Mouse (Mus musculus) intestine, embryonic 14.5 days (tissue): Measurements from ENCODE around the gene 1110057P08Rik. TPM values are rescaled to one million over a fixed set of nuclear protein-coding genes. Genes with fewer than 3 reads are reported as not detected.
"Not testable (repeated sequence)": the region's sequence is repeated elsewhere in the genome, so short reads cannot be mapped to it uniquely, and the experiment has no call there.

Experiments
- ATAC-seq: fragments of 200-750 bp; cut with Nextera tagmentation; replicated peaks from 2 replicates; pipeline ENCODE4 v1.8.0; 2017; ENCODE audit warnings: low read depth, moderate number of reproducible peaks, moderate TSS enrichment, moderate library complexity; ENCODE audit not compliant: low FRiP score, low TSS enrichment
- DNase-seq: peaks from one replicate; pipeline ENCODE4 v3.0.0-alpha.2; 2018; ENCODE audit warnings: low spot score
- H3K27ac ChIP-seq: fragments of 300-500 bp; sonication (generic); 2 replicates; pipeline ENCODE4 v1.5.1; 2014; ENCODE audit warnings: low read depth, mild to moderate bottlenecking, control low read depth
- H3K27me3 ChIP-seq: fragments of 300-500 bp; sonication (generic); replicated peaks from 2 replicates; pipeline ENCODE4 v1.6.1; 2014; ENCODE audit warnings: low read length, control low read depth; ENCODE audit not compliant: control insufficient read depth, insufficient read depth
- H3K36me3 ChIP-seq: fragments of 300-500 bp; sonication (generic); 2 replicates; pipeline ENCODE4 v1.6.1; 2014; ENCODE audit warnings: low read length, control low read depth; ENCODE audit not compliant: control insufficient read depth, insufficient read depth
- H3K4me1 ChIP-seq: fragments of 300-500 bp; sonication (generic); replicated peaks from 2 replicates; pipeline ENCODE4 v1.6.1; 2014; ENCODE audit warnings: low read length, control low read depth, mixed read lengths; ENCODE audit not compliant: control insufficient read depth, insufficient read depth
- H3K4me2 ChIP-seq: fragments of 300-500 bp; sonication (generic); 2 replicates; pipeline ENCODE4 v1.6.1; 2014; ENCODE audit warnings: low read length
- H3K4me3 ChIP-seq: fragments of 300-500 bp; sonication (generic); 2 replicates; pipeline ENCODE4 v1.5.1; 2014; ENCODE audit warnings: low read depth, low read length, control low read depth, mixed read lengths
- H3K9ac ChIP-seq: fragments of 300-500 bp; sonication (generic); 2 replicates; pipeline ENCODE4 v1.6.1; 2014; ENCODE audit warnings: mild to moderate bottlenecking, low read length
- H3K9me3 ChIP-seq: fragments of 300-500 bp; sonication (generic); 2 replicates; pipeline ENCODE4 v1.6.1; 2016; ENCODE audit warnings: low read length, control low read depth; ENCODE audit not compliant: control insufficient read depth
- WGBS: fragments of 180-500 bp; shearing (Covaris S2); extraction: QIAGEN DNeasy Blood & Tissue Kit; methylation state at CpG from one replicate; pipeline ENCODE4 v1.1.7; 2014; 5-methylcytosine and 5-hydroxymethylcytosine counted together
- polyA plus RNA-seq: library from polyadenylated mRNA; unstranded; fragments of >200 nt; fragmentation: Nextera tagmentation; extraction: Ambion mirVana; gene quantifications from 2 replicates; pipeline ENCODE4 v1.2.1, GENCODE M21; 2014

The 1110057P08Rik gene
- polyA plus RNA-seq: not detected in 2 replicates

DNA sequence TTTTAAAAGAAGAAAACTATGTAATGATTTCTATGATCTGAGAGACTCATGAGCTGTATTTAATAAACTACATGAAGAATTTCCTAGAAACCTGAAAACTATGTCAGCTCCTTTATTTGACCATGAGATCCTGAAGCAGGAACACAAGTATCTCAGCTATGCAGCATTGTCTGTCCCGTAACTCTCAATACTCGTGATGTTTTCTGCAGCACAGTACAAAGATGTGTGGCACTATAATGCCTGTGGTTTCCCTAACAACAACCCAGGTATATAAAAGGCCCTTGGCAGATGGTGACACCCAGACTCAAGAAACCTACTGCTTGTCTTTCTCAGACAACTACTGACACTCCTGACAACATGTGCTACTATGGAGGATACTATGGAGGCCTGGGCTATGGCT lies at the start of gene 1110057P08Rik:
Gene 1110057P08Rik, plus strand, starts transcription at position 301 of the 400 bp plus-strand sequence.
- WGBS: 77% methylated on average over 2 of the region's 2 CpGs
- H3K9ac ChIP-seq: no peak within 1 kb of the TSS

DNA sequence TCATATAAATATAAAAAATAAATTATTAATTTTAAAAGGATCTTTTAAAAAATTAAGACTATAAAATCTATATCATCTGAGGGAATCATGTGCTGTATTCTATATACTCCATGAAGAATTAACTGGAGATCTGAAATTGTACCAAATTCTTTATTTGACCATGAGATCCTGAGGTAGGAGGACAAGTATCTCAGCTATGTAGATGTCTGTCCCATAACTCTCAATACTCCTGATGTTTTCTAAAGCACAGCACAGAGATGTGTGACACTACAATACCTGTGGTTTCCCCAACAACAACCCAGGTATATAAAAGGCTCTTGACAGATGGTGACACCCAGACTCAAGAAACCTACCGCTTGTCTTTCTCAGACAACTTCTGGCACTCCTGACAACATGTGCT lies 34.0 kb upstream of the 1110057P08Rik start, which contains the start of gene Gm6358:
Gene Gm6358, plus strand, starts transcription at position 301 of the 400 bp plus-strand sequence.
- DNase-seq (no peak), ATAC-seq (no peak)
- no peak within 1 kb of the TSS for H3K4me3 ChIP-seq
- no peak within 1 kb of the TSS for H3K4me2 ChIP-seq
- H3K27ac ChIP-seq: no peak within 1 kb of the TSS
- no peaks in the 10 kb centered on the region for H3K4me1 ChIP-seq
- WGBS: 92% methylated on average over 1 of the region's 1 CpGs
- no peak within 1 kb of the TSS for H3K9ac ChIP-seq
- no peaks in the 10 kb centered on the region for H3K36me3 ChIP-seq
- H3K27me3 ChIP-seq: no peaks in the 10 kb centered on the region
- no peaks in the 10 kb centered on the region for H3K9me3 ChIP-seq

More for the DNA sequence above, at the start of gene 1110057P08Rik:
- Histone ChIP-seq H3K4me1 (no peaks in the 10 kb centered on the region), H3K4me3 (no peak within 1 kb of the TSS), H3K27ac (no peak within 1 kb of the TSS), H3K36me3 (no peaks in the 10 kb centered on the region), H3K9me3 (no peaks in the 10 kb centered on the region), H3K4me2 (no peak within 1 kb of the TSS), H3K27me3 (no peaks in the 10 kb centered on the region)
- no peak for ATAC-seq
- DNase-seq: no peak

DNA sequence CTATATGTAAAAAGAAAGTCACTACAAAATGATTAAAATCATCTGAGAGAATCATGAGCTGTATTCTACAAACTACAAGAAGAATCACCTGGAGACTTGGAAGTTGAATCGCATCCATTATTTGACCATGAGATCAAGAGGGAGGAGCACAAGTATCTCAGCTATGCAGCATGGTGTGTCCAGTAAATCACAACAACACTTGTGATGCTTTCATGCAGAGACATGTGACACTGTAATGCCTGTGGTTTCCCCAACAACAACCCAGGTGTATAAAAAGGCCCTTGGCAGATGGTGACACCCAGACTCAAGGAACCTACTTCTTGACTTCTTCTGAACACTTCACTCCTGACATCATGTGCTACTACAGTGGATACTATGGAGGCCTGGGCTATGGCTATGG lies 23.7 kb upstream of the 1110057P08Rik start, which contains the start of gene Gm10061:
Gene Gm10061, plus strand, starts transcription at position 301 of the 400 bp plus-strand sequence.
- H3K4me3 ChIP-seq: no peak within 1 kb of the TSS
- no peak within 1 kb of the TSS for H3K4me2 ChIP-seq
- H3K4me1 ChIP-seq: no peaks in the 10 kb centered on the region
- no peaks in the 10 kb centered on the region for H3K27me3 ChIP-seq
- H3K9me3 ChIP-seq: 0 out of 2 replicates have a peak, but pooled peaks cover 3% of the 10 kb centered on the region
- H3K27ac ChIP-seq: no peak within 1 kb of the TSS
- no peak for ATAC-seq
- no peak within 1 kb of the TSS for H3K9ac ChIP-seq
- no peak for DNase-seq
- no peaks in the 10 kb centered on the region for H3K36me3 ChIP-seq
- 93% methylated on average over 1 of the region's 1 CpGs for WGBS

DNA sequence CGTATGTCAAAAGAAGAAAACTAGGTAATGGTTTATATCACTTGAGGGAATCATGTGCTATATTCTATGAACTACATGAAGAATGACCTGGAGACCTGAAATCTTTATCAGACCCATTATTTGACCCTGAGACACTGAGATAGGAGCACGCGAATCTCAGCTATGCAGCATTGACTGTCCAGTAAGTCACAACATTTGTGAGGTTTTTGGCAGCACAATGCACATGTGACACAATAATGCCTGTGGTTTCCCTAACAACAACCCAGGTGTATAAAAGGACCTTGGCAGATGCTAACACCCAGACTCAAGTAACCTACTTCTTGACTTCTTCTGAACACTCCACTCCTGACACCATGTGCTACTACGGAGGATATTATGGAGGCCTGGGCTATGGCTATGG lies 16.9 kb upstream of the 1110057P08Rik start, which contains the start of gene Gm9789:
Gene Gm9789, plus strand, starts transcription at position 301 of the 400 bp plus-strand sequence.
- Histone ChIP-seq H3K9ac (no peak within 1 kb of the TSS), H3K27me3 (no peaks in the 10 kb centered on the region), H3K4me3 (no peak within 1 kb of the TSS), H3K27ac (no peak within 1 kb of the TSS), H3K36me3 (no peaks in the 10 kb centered on the region), H3K4me1 (no peaks in the 10 kb centered on the region), H3K9me3 (no peaks in the 10 kb centered on the region), H3K4me2 (no peak within 1 kb of the TSS)
- DNase-seq (no peak), ATAC-seq (no peak)
- WGBS: 91% methylated on average over 4 of the region's 4 CpGs

DNA sequence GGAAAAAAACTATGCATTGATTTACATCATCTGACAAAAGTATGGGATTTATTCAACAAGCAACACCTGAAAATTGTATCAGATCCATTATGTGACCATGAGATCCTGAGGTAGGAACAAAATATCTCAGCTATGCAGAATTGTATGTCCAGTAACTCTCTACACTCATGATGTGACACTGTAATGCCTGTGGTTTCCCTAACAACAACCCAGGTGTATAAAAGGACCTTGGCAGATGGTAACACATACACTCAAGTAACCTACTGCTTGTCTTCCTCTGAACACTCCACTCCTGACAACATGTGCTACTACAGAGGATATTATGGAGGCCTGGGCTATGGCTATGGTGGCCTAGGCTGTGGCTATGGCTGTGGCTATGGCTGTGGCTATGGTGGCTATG lies 5.3 kb upstream of the 1110057P08Rik start, which contains the start of gene Gm7735:
Gene Gm7735, plus strand, starts transcription at position 301 of the 400 bp plus-strand sequence.
- H3K4me3 ChIP-seq, H3K4me1 ChIP-seq, H3K27ac ChIP-seq, H3K9ac ChIP-seq, ATAC-seq, DNase-seq, H3K4me2 ChIP-seq, H3K9me3 ChIP-seq, H3K27me3 ChIP-seq, H3K36me3 ChIP-seq: not testable (repeated sequence)

DNA sequence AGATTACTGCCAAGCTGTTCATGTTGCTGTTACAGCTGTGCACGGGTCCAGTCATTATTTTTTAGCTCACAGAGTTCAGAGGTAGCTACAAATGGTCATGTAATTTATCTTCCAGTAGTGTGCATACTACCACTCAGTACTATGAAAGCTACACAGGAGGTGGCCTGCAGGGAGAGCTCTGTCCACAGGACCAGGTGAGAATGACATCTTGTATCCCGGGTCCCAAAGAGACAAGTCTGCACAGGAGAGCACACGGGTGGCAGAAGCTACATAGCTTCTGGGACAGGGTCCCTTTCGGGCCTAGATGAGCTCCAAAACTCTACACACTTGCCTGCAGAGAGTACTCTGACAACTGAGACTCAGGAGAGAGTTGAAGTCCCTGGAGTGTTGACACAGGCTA lies 14.1 kb downstream of the 1110057P08Rik start:
- Histone ChIP-seq H3K4me3 (no peak overlapping the region), H3K9ac (no peak overlapping the region), H3K27me3 (no peaks in the 10 kb centered on the region), H3K9me3 (no peaks in the 10 kb centered on the region), H3K4me2 (no peak overlapping the region), H3K36me3 (no peaks in the 10 kb centered on the region), H3K27ac (no peak overlapping the region), H3K4me1 (no peaks in the 10 kb centered on the region)
- ATAC-seq (no peak), DNase-seq (no peak)
- 83% methylated on average over 4 of the region's 4 CpGs for WGBS

DNA sequence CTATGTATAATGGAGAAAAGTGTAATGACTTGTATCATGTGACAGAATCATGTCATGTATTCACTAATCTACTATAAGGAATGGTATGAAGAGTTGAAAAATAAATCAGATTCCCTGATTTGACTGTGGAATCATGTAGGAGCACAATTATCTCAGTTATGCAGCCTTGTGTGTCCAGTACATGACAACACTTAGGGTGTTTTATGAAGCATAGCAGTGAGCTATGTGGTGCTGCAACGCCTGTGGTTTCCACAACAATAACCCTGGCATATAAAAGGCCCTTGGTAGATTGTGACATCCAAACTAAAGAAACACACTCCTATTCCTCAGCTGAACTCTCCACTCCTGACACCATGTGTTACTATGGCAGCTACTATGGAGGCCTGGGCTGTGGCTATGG lies 31.0 kb downstream of the 1110057P08Rik start, which contains the start of gene Krtap20-2:
Gene Krtap20-2, plus strand, starts transcription at position 301 of the 400 bp plus-strand sequence.
- no peak within 1 kb of the TSS for H3K9ac ChIP-seq
- H3K9me3 ChIP-seq: no peaks in the 10 kb centered on the region
- H3K4me1 ChIP-seq: no peaks in the 10 kb centered on the region
- no peak for DNase-seq
- H3K4me2 ChIP-seq: no peak within 1 kb of the TSS
- ATAC-seq: no peak
- no peak within 1 kb of the TSS for H3K27ac ChIP-seq
- no peaks in the 10 kb centered on the region for H3K27me3 ChIP-seq
- WGBS: 76% methylated on average over 1 of the region's 1 CpGs
- H3K4me3 ChIP-seq: no peak within 1 kb of the TSS
- H3K36me3 ChIP-seq: no peaks in the 10 kb centered on the region

Other genes starting within 250 kb of the 1110057P08Rik start
- gene Krtap19-9b, start 242.5 kb upstream of the 1110057P08Rik start, polyA plus RNA-seq: not detected in 2 replicates
- not detected in 2 replicates for gene Krtap16-3, start 211.9 kb upstream of the 1110057P08Rik start, polyA plus RNA-seq
- gene Krtap22-2, start 164.0 kb upstream of the 1110057P08Rik start, polyA plus RNA-seq: not detected in 2 replicates
- not detected in 2 replicates for gene Gm10229, start 159.5 kb upstream of the 1110057P08Rik start, polyA plus RNA-seq
- gene Krtap6-1, start 143.0 kb upstream of the 1110057P08Rik start, polyA plus RNA-seq: not detected in 2 replicates
- gene Gm10228, start 133.3 kb upstream of the 1110057P08Rik start, polyA plus RNA-seq: not detected in 2 replicates
- gene Krtap6-5, start 126.9 kb upstream of the 1110057P08Rik start, polyA plus RNA-seq: not detected in 2 replicates
- gene 1110025L11Rik, start 110.7 kb upstream of the 1110057P08Rik start, polyA plus RNA-seq: not detected in 2 replicates
- not detected in 2 replicates for gene Krtap6-3, start 90.7 kb upstream of the 1110057P08Rik start, polyA plus RNA-seq
- gene Gm6358, start 33.9 kb upstream of the 1110057P08Rik start, polyA plus RNA-seq: not detected in 2 replicates
- gene Gm10061, start 23.6 kb upstream of the 1110057P08Rik start, polyA plus RNA-seq: not detected in 2 replicates
- not detected in 2 replicates for gene Gm9789, start 16.8 kb upstream of the 1110057P08Rik start, polyA plus RNA-seq
- gene Gm7735, start 5.2 kb upstream of the 1110057P08Rik start, polyA plus RNA-seq: not detected in 2 replicates
- gene Krtap20-2, start 31.1 kb downstream of the 1110057P08Rik start, polyA plus RNA-seq: not detected in 2 replicates
- gene Krtap21-1, start 229.1 kb downstream of the 1110057P08Rik start, polyA plus RNA-seq: not detected in 2 replicates
- gene Krtap6-2, start 245.4 kb downstream of the 1110057P08Rik start, polyA plus RNA-seq: not detected in 2 replicates